Mouse (Mus musculus) thymus, adult 2 months (tissue): ENCODE data around the gene Pfn4.

Experiments
- CTCF ChIP-seq: fragments of 200-500 bp; IDR thresholded peaks from 2 replicates; pipeline ENCODE4 v1.5.1; 2012; ENCODE audit warnings: mild to moderate bottlenecking, control low read depth, low read length, moderate library complexity, borderline replicate concordance; ENCODE audit not compliant: control insufficient read depth, poor library complexity, insufficient read depth; ENCODE audit errors: extremely low read depth
- POLR2A ChIP-seq: fragments of 200-500 bp; IDR thresholded peaks from 2 replicates; pipeline ENCODE4 v1.6.1; 2012; ENCODE audit warnings: mild to moderate bottlenecking, low read length, control low read depth, moderate library complexity; ENCODE audit not compliant: control insufficient read depth, poor library complexity, insufficient read depth; ENCODE audit errors: extremely low read depth

DNA sequence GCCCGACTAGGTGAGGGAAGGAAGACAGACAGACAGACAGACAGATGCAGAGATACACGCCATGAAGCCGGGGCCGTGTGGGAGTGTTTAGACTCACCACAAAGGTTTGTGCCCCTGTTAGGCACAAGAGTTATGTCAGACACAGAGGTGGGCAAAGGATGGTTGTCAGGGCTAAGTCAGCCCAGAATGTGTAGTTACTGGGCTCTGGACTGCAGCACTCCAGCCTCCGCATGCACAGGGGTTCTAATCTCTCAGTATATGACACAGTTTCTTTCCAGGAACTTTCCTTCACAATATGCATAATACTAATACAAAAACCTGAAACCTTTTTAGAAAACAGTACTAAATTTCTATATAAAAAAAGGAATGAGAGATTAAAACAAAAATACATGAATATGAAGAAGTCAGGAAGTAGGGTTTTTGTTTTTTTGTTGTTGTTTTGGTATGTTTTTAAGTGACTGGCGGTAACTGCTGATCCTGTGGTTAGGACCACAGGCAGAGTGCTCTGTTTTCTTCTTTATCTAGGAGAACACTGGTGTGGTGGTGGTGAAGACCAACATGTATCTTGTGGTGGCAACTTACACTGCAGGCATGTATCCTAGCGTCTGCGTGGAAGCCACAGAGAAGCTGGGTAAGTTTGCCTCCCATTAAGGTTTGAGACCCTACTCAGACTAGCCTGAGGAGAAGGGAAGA is 6.2 kb downstream of the Pfn4 start:
- no peak for TF ChIP-seq CTCF
- TF ChIP-seq POLR2A: no peak
